Mouse (Mus musculus) testis, postnatal 10 days (tissue): Measurements from ENCODE around the gene Ppargc1a.

ENCODE experiments used
- DNase-seq: peaks from one replicate; pipeline ENCODE4 v3.0.0; 2021; ENCODE audit warnings: low spot score

The Ppargc1a gene

DNA sequence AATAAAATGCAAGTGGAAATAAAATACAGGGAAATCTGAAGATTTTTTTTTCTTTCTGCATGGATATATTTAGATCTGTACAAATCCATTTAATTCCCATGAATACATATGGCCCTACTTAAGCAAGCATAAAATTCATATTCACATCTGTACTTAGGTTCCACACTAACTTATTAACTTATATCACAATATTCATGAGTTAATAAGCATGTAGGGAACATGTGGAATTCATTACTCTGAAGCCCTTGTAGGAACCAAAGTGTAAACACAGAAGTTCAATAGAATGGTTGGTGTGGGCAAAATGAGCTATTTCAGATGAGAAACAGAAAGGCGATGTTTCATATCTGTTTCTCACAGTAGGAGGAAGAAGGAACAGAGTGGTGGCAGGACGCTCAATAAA, 62.9 kb downstream of the Ppargc1a start:
- DNase-seq: no peak

DNA sequence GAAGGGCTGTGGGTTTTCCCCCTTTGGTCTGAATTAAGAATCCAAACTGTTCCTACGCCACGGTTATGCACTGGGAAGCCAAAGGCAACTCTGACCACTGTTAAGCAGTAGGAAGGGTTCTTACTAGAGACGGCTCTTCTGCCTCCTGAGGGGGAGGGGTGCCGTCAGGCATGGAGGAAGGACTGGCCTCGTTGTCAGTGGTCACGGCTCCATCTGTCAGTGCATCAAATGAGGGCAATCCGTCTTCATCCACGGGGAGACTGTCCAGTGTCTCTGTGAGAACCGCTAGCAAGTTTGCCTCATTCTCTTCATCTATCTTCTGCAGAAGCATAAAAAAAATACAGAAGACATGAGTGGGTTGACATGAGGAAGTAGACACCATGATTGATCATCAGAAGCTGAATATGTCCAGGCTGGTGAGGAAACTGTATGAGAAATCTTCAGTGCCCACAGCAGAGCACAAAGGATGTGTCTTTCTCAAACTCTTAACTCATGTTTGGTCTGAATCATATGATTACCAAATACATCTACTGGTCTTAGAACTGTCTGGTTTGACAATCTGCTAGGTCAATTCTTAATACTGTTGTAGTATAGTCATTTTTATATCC, 69.5 kb downstream of the Ppargc1a start:
- DNase-seq: no peak

DNA sequence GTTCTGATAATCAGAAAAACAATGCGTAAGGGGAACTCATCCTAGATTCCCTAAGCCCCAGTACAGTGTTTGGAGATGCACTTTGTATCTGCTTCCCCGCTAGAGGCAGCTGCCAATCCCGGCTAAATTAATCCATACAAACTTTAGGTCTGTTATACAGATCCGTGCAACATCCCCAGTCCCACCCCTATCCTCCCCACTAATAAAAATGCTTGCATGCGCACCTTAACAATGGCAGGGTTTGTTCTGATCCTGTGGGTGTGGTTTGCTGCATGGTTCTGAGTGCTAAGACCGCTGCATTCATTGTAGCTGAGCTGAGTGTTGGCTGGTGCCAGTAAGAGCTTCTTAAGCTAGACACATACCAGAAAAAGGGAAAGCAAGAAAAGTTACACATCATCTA, 72.1 kb downstream of the Ppargc1a start:
- no peak for DNase-seq

DNA sequence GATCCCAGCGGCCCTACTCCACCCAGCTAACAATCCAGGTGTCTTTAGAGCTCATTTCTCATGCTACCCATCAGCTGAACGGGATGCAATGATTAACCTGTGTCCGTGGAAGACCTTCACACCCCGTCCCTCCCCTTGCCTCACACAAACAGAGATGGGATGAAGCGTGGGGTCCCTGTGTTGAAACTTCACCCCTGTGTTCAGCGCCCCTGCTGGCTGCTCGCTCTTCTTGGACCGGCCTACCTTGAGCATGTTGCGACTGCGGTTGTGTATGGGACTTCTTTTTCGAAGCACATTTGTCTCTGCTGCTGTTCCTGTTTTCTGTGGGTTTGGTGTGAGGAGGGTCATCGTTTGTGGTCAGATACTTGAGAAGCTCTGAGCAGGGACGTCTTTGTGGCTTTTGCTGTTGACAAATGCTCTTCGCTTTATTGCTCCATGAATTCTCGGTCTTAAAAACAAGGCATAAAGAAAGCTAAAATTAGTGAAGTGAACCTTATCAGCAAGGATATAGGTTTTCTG, 73.1 kb downstream of the Ppargc1a start:
- DNase-seq: no peak

DNA sequence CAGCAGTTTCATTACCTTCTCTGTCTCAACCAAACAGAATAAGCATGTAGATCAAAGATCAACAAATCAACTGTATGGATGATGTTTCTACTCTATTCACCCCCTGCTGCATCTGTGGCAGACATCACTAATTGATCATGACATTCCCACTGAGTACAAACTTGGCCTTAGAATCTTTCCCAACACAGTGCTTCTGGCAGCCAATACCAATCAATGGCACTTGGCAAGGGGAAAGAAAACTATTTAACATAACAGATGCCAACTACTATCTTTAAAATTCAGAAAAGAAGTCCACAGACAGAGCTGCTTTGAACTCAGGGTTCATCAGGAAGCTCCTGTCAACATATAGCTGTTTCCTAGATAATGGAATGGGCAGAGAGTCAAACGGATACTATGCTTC, 83.8 kb downstream of the Ppargc1a start:
- no peak for DNase-seq

DNA sequence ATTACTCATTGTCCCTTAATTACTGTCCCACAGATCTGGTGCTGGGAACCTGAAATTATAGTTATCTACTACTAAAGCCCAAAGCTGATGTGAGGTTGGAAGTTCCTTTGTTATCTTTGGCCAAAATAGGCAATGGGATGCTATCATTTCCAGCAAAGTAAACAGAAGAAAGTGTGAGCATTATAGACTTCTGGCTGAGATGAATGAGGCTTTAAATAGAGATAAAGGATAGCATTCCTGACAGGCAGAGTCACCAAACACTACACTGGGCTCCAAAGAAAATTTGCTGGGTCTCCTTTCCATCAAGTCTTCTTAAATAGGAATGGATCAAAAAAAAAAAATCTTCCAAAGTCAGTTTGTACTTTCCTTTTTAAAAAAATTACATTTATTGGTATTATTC, 87.7 kb downstream of the Ppargc1a start:
- no peak for DNase-seq

DNA sequence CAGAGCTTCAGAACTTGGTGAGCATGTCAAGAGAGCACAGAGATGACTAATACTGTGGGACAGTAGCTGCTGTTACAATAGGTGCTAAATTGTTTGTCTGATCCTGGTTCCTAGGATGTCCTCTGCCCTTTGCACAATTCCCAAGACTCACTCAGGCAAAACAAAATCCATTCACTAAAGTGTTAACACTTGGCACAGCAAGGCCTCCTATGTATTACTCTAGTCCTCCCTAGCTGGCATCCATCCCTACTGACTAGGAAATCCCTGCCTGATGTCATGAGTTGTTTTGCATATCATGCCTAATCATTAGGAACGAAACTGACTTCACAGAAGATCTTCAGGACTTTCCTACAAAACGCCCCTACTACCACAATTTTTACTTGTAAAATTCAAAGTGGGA, 88.1 kb downstream of the Ppargc1a start:
- DNase-seq: no peak

DNA sequence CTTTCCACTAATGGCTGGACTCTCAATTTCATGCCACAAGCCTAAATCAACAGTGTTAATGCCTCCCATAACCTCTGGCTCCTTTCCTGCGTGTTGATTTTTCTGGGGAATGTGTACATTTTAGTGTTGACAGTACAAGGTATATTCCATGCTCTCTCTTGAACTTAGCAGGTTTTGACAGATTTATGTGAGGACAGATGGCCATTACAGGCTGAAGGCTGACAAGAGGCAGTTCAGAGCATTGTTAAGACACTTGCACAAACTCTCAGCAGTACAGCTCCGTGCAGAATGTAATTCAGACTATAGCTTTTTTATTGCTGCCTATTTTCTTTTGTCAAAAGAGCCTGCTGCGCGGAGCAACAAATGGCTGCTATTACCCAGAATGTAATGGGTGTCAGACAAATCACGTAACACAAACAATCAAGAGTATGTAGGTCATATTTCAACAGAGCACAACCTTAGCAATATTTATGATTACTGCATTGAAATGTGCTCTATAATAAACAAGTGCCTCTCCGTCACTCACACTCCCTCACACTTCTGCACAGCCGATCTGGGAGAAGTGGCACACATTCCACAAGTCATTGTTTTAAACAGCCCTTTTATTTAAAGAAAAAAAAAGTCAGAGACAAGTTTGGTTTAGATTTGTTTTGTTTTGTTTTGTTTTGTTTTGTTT, 89.1 kb downstream of the Ppargc1a start:
- no peak for DNase-seq

DNA sequence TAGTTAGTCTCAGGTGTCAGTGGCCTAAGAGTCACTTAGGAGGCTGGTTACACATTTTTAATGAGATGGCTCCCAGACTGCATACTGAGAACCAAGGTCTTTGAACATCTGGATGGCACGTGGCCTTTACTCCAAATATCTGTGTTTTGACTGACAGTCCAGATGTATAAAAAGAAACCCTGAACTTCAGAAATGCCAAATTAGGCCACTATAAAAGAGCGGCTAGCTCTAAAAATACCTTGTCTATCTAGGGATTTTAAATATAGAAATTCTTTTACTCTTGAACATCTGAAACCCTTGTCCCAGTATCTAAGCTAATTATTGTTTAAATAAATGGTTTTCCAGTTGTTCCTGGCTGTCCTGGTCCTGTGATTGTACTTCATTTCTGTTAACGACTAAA, 90.4 kb downstream of the Ppargc1a start:
- no peak for DNase-seq

DNA sequence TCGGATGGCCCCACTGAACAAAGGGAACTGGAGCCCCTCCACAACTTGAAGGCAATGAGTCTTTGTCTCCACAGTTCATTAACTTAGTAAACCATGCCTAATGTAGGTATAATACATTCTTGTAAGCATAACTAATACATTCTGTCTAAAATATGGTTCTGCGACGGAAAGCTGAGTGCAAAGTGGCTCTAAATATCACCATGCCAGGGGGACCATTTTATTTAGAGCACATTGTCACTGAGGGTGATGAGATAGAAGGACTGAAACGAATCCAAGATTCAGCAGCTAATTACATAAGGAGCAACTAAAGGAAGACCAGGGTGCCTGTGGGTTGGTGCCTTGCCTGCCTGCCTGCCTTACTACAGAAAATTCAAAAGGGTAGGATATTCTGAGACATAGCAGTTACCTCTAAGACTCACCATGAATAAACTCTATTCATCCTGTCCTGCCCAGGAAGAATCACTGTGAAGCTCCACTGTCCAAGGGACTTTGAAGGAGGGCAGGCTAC, 92.4 kb downstream of the Ppargc1a start:
- no peak for DNase-seq

DNA sequence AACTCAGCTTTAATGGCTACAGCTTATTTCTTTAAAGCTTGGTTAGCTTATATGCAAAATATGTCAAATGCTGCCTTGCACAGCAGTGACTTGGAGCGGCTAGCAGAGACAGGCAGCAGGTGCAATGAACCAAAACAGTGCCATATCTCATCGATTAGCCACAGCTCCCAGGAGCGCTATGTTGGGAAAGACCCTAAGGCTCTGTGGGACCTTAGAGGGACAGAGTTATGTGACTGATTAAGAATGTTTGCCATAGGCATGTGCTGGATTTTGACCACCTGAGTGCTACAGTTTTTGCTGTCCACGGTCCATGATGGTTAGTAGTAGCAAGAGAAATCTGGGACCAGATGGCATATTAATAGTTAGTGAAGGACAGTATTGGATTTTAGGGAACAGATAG, 95.9 kb downstream of the Ppargc1a start:
- no peak for DNase-seq

DNA sequence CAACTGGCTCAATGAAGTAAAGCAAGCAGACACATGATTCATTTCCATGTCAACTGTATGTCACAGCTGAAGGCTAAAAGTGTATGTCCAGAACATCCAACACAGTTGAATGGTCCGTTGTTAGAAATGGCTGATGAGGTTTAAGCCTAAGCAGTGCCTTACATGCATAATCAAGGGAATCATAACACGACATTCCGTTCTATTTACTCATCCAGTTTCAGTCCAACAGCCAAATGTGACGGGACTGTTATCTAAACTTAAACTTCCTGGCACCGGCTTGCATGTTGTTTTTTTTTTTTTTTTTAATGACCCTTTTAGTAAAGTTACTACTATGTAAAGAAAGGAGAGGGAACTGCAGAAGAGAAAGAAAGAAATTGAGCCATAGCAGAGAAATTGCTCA, 101.5 kb downstream of the Ppargc1a start:
- no peak for DNase-seq

DNA sequence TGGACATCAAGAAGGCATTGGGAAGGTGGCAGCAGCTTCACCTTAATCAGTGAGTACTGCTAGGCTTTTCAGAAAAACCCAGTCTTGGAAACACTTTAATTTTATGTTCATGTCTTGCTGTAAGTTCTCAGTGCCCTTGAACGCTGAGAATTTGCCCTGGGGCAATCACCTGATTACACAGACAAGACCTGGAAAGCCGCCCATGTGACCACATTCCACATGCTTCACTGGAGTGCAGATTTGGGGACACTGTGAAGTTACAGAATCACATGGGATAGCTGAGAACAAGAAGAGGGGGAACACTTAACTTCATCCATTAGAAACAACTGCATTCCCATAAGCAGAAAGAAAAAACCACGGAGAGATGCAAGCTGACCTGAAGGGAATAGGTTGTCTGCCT, 115.5 kb downstream of the Ppargc1a start:
- no peak for DNase-seq

DNA sequence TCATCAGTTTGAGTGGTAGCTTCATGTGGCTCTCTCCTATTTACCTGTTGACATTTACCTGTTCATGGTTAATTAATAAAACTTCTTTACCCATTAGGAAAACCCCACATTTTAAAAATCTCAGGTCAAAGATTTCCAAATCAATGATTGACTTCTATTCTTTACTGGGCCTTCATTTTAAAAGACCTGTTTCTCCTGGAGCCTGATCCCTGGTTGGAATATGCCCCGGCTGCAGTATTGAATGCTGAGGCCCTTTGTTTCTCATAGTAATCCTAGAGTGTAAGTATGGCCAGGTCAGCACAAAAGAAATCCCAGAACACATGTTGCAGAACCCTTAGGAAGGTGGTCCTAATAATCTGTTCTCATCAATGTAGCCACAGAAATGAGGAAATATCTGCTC, 119.9 kb downstream of the Ppargc1a start:
- DNase-seq: no peak

DNA sequence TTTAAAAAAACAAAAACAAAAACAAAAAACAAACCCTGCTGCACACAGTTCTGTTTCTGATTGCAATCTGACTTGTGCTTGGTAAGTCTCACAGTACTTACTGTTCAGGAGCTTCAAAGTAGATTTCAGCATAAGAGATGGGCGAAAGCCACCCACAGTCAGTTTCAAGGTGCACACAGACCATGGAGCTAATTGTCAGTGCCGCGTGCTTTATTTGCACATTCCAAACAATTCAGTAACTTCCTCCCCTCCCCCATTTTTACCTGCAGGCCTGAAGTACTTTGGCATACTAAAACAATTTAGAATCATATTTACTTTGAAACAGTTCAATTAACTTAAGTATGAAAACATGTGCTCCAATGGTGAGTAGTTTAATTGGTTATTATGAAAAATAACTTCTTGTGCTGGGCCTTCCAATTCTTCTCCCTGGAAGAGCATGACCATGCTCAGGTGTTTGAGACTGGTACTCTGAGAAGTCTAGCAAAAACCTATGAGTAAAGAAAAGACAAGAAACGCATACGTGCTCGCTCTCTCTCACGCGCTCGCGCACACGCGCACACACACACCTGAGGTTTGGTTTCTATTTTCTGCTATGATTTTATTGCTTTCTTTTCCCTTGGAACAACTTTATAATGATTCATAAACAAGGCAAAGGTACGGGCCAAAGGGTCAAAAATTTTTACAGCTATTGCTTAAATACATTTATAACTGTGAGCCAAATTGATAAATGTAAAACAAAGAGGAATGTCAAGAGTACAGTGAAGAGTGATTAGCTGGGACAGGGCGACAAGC, 121.0 kb downstream of the Ppargc1a start:
- DNase-seq: no peak

DNA sequence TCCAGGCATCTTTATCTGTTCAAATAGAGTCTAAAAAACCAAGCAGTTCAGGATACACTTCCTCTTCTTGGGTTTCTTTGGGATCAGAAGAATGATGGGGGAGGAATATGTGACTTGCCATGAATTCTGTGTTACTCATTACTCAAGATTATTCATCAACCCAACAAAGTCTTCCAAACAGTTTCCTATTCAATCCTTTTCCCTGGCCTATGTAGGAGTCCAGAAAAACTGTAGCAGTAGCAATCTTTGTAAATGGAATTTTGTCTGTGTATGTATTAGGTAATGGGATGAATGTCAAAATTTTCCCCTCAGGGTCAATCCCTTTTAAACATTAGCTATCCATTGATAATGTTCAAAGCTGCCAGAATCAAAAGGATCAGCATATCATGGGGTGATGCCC, 121.8 kb downstream of the Ppargc1a start:
- DNase-seq: no peak

DNA sequence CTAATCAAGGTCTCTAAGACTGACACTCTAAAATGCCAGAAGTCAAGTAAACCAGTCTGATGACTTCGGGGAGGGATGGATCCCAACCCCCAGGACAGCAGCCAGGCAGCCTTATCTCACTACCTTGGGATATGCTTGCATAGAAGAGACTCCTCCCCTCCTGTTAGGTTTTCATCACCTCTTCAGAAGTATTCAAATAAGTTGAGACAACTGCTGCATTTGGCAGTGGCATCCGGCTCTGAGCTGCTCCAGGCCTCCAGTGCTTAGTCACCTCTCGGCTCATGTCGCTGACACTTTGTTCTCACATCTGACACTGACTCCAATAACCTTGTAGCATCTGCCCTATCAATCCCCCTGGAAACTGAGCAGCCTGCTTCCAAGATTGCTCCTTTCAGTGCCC, 127.8 kb downstream of the Ppargc1a start:
- DNase-seq: no peak

DNA sequence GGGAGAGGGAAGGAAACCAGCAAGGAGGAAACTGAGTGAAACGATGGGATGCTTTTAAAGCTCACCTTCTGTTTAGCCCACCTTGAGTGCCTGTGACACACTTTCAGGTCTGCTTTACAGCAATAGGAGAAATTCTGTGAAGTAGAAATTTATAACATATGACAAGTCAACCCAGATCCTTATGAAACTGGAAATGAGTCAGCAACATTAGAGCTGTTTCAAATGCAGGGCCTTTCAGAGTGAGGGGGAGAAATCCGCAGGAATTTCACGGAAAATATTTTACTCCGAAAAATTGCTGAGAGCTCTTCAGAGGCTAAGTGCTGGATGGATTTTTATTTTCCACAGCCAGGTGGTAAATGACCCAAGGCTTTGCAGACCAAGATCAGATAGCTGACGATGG, 133.6 kb downstream of the Ppargc1a start:
- no peak for DNase-seq

DNA sequence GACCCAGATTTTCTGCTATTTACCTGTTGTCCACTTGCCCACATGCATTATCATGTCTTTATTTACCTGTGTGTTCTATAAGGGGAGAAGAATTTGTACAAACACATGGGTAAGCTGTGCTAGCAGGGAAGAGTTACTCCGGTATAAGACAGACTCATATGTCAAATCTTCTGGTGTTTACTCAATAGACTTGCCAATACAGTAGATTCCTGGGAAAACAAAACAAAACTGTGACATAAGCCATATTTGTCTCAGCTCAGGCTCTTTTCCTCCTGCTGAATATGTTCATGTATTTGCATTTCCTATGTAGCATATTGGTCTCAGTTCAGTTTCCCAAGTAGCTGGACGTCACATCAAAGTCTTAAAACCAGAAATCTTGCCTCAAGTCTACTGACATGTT, 135.0 kb downstream of the Ppargc1a start:
- no peak for DNase-seq

DNA sequence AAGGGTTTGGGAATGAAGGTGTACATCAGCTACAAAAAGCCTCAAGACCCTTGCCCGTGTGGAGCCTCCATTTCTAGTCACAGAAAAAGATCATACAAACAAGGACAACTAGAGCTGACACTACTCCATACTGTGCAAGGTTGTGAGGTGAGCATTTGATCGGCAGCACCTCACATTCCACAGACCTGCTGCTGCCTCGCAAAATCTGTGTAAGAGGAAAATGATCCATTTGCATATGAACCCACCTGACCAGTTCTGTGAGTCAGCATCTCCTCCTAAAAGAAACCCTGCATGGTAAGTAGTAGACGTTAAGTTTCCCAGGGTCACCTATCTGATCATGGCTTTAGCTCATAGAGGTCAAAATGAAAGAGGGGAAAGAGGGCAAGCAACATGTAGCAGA, 135.5 kb downstream of the Ppargc1a start:
- no peak for DNase-seq

DNA sequence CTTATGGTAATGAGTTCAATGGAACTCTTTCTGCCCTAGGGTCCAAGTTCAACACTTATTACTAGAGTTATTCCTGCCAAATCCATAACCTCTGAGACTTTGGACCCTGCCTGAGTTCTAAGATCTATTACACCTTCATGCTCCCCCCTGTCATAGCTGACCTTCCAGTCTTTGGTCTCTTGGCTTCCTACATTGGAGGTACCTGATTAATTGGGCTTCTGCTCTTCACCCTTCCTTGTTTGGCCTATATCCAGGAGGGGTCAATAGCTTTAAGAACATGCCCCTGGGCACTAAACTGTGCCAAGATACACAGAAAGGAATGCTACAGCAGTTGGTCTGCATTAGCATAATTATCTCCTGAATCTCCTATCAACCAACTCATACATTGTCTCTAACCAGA, 141.1 kb downstream of the Ppargc1a start:
- no peak for DNase-seq

DNA sequence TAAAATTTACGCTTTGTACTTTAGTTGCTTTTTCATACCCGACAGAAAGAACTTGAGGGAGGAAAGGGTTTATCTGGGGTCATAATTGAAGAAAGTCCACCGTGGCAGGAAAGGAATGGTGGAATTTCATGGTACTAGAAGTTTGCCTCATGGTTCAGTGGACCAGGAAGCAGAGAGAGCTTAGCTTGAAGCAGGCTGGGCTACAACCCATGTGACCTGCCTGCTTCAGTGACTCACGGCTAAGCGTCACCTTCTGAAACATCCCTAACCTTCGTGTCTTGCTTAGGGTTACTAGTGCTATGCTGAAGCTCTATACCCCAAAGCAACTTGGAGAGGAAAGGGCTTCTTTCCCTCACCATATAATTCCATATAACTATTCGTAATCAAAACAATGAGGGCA, 151.1 kb downstream of the Ppargc1a start:
- no peak for DNase-seq

DNA sequence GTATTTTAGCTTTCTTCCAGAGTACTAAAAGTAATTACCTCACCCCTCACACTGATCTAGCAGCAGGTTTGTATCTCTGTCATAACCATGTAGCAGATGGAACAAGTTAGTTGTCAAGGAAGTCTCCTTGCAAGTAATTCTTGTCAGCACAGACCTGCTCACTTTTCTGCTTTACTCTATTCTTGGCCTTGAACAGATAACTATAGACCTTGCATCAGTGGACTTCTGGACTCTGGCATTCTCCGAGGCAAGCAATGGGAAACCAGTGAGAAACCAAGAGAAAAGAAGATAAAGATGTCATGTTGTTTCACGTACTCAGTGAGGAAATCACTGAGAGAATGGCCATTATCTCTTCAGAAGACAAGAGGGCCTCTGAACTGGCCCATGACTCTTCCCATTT, 152.1 kb downstream of the Ppargc1a start:
- DNase-seq: no peak
